Mouse (Mus musculus): Measurements from ENCODE around the gene Bud13. TPM values are rescaled to one million over a fixed set of nuclear protein-coding genes. Genes with fewer than 3 reads are reported as not detected.
"Not testable (repeated sequence)": the region's sequence is repeated elsewhere in the genome, so short reads cannot be mapped to it uniquely, and the experiment has no call there.

The Bud13 gene
- total RNA-seq, 2 experiments from 2014 or later, result 9.6 to 11.1 TPM

DNA sequence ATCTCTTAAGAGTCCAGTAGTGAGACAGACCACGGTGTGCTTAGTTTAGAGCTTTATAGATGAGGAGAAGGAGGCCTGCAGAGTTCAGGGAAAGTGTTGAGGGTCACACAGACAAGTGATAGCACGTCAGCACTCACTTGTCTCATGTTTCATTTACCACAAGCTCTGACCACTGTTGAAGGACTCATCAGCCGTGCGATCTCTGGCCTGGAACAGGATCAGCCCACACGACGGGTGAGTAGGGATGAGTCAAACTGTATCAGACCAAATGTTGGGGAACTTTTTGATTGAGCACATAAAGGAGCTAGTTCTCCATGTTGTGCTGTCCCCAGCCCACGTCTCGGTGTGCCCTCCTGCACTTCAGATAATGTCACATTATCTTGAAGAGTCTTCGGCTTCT lies 8.3 kb upstream of the Bud13 start:
- no peak for DNase-seq (ENCODE audit: low spot score in 2 of 2)

DNA sequence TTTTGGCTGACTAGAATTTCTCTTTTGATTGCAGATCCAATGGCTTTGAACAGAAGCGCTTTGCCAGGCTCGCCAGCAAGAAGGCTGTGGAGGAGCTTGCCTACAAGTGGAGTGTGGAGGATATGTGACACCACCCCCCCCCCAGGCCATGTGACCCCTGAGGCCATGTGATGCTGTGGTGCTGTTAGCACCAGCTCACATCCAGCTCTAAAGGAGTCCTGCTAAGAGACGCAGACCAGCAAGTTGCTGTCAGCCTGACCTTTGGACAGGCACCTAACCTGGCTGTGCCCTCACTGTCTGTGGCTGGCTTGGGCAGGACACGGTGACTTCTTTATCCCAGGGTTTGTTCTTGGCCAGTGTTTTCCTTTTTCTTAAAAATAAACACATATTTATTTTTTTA lies 15.6 kb downstream of the Bud13 start:
- DNase-seq (ENCODE audit: low spot score in 2 of 2), result no peak

DNA sequence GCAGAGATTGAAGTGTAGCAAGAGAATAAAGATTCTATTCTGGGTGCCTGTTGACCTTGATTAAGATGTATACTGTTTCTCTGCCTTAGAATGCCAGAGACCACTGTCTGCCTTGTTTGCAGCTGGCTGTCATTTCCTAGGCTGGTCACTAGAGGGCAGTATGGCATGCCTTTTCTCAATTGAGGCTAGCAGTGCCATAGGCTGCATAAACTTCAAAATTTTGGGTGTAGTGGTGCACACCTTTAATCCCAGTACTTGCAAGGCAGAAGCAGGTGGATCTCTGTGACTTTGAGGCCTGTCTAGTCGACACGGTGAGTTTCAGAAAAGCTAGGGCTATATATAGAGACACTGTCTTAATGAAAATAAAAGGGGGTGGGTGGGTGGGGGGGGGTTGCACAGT lies 19.3 kb downstream of the Bud13 start:
- DNase-seq (ENCODE audit: low spot score in 2 of 2), result peak; percentile 41 to 54

DNA sequence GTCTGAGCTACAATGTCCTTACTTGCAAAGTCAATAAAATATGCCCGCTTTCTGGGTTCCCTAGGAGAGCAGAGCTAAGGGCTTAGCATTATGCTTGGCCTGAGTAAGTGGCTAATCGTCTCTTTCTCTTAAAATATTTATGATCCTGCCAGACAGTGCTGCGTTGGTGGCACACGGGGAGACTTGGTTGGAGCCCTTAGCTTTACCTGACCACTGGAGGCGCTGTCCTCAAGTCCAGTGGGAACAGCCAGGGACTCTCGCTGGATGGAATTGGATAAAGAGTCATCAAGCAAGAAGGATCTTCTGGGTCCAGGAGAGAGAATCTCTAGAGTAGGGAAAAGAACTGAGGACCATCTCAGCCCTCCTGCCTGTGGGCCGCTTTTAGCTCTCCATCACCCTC lies 26.3 kb downstream of the Bud13 start:
- no peak for DNase-seq (ENCODE audit: low spot score in 2 of 2)

DNA sequence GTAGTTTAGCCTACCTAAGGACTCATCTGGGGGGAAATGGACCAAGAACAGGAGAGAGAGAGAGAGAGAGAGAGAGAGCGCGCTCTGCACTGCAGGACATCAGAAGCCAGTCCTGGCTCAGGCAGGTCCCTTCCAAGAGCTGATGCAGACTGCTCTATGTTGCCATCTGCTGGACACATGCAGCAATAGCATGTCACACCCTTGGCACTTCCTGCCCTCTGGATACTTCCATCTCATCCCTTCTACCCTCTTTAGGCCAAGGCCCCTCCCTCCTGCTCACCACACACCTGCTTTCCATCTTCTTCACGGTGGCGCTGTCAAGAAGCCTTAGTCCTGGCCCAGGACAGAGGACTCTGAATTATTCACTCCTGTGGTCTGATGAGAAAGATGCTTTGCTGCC lies 31.7 kb downstream of the Bud13 start:
- DNase-seq (ENCODE audit: low spot score in 2 of 2), result peak; percentile 56 to 61

DNA sequence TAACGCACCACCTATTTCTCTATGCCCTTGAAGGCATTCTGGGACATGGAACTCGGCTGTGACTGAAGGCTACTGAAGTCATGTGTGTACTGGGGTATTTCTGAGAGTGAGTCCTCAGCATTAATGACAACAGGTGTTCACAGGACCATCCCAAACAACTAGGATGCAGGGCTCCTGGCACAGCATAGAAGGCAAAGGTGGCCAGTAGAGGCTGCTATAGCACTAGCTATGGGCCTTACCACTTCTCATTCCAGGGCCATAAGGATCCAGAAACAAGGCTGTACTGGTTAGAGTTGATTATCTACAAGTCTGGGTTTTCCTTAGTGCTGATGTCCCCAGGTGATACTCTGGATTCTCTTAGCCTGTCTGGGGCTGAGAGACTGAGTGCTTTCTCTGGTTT lies 32.1 kb downstream of the Bud13 start:
- DNase-seq (ENCODE audit: low spot score in 2 of 2), result no peak

DNA sequence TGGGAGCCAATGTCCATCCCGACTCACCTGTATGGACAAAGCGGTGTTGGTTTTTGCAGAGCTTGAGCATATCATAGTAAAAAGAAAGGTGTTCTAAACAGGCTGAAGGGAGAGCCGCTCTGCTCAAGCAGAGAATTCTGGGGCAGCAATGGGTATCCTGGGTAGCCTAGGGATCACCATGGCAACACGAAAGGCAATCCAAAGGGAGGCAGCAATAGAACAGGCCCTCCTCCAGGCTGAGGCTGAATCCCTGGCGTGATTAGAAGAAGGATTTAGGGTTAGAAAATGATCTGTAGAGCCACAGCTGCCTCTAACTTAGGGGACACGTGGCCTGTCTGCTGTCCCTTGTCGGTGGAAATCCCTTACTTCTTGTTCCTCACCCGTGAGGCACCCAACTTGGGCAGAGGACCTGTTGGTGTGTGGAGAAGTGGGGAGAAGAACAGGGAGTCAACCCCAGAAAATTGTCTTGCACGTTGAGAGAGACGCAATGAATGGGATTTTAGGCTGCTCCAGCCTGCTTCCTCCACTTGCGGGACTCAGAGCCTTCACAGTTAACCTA lies 33.1 kb downstream of the Bud13 start:
- no peak for DNase-seq (ENCODE audit: low spot score in 2 of 2)

DNA sequence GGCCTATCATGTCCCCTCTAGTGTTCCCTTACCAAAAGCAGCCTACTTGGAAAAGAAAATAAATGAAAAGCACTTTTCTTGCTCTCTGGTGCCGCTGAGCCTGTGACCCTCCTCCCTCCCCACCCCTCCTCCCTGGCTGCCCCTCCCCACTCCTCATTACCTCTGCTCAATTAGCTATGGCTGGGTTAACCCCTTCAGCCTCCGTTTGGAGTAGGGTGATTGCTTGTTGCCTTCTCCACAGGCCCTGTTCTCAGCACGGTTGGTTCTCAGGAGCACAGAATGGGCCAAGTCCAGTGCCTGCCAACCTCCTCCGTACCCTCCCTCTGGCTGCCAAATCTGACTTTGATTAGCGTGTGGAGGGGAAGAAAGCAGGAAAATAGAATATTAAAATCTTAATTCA lies 33.6 kb downstream of the Bud13 start:
- DNase-seq (ENCODE audit: low spot score in 2 of 2), result no peak

DNA sequence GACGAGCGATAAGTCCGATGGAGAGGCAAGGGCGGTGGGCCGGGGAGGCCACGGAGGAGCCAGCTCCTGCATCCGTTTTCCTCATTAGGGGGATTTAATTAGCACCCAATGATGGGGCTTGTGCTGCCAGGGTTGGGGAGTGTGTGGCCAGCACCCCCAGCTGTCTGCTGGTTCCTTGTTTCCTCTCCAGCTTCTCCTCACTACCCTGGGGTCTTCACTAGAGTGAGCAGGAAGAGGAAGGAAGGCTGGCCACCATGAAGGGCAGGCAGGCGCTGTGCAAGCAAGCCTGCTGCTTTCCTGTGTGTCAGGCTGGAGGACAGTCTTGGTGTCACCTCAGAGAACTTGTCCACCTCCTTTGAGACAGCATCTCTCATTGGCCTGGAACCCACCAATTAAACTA lies 34.1 kb downstream of the Bud13 start:
- DNase-seq (ENCODE audit: low spot score in 2 of 2), result no peak

DNA sequence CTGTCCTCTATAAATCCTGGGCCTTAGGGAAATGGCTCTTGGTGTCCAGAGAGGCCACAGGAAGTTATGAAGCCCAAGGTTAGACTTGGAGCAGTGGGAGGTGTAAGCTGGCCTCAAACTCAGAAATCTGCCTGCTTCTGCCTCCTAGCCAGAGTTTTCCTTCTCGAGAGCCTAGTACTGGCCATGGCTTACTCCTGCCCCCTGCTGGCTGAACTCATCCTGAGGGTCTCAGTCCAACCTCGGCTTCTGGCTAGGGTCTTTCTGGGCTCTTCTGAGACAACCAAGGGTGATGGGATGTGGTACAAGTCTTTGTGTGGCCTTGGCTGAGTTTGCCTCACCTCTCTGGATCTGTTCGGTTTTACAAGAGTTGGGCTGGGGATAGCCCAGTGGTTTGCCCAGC lies 35.1 kb downstream of the Bud13 start:
- no peak for DNase-seq (ENCODE audit: low spot score in 2 of 2)

DNA sequence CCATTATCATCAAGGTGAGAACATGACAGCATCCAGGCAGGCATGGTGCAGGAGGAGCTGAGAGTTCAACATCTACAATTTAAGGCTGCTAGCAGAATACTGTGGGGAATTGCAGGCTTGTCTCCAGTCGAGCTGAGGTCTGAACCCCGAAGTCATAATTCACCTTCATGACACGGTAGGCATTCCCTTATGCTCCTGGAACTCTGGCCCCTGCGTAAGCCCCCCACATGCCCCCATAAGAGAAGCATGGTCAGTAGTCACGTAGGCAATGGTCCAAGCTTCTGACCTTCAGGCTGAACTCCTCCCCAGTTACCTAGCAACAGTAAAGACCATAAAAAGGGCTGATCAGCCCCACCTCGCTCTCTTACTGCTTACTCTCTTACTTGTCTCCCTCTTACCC lies 37.1 kb downstream of the Bud13 start, which contains the start of gene 4931429L15Rik:
4931429L15Rik (minus strand) TSS at position 101 of the 400 bp plus-strand sequence.
- not testable (repeated sequence) for DNase-seq (ENCODE audit: low spot score in 2 of 2)

DNA sequence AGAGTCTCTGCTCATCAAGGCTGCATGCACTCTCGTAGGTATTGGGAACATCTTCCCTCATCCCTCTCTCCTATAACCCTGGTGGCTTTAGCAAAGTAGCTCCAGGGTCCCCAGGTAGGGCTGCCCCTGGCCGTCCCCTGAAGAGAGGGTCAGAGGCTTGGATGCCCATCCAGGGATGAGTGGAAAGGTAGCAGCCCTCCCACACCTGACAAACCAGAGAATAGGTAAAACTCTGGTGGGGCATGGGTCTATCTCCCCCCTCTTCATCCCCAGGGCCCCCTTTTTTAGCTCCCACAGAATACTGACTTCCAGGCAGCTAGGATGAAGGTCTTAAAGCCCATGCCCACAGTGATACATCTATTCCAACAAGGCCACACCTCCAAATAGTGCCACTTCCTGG lies 37.7 kb downstream of the Bud13 start:
- DNase-seq (ENCODE audit: low spot score in 2 of 2), result no peak

DNA sequence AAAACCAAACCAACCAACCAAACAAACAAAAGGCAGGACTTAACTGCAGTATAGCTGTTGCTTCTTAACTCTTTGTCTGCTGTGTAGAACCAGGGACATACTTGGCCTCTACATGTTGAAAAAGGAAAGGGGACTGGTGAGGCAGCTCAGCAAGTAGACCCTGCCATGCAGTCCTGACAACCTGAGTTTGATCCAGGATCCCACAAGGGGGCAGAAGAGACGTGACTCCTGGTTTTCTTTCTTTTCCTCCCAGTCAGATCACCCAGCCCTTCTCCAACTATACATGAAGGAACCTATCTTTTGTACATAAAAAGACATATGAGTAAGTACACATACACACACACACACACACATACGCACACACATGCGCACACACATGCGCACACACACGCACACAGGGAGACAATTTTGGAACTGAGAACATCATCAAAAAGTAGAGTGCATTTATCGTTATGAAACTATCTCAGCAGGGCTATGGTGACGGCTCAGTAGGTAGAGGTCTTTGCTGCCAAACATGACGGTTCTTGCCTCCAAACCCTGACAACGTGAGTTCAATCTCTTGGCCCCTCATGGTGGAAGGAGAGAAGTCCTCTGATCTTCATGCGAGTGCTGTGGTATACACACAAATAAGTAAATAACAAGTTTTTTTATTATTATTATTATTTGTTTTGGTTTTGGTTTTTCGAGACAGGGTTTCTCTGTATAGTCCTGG lies 44.0 kb downstream of the Bud13 start:
- DNase-seq (ENCODE audit: low spot score in 2 of 2), result no peak

DNA sequence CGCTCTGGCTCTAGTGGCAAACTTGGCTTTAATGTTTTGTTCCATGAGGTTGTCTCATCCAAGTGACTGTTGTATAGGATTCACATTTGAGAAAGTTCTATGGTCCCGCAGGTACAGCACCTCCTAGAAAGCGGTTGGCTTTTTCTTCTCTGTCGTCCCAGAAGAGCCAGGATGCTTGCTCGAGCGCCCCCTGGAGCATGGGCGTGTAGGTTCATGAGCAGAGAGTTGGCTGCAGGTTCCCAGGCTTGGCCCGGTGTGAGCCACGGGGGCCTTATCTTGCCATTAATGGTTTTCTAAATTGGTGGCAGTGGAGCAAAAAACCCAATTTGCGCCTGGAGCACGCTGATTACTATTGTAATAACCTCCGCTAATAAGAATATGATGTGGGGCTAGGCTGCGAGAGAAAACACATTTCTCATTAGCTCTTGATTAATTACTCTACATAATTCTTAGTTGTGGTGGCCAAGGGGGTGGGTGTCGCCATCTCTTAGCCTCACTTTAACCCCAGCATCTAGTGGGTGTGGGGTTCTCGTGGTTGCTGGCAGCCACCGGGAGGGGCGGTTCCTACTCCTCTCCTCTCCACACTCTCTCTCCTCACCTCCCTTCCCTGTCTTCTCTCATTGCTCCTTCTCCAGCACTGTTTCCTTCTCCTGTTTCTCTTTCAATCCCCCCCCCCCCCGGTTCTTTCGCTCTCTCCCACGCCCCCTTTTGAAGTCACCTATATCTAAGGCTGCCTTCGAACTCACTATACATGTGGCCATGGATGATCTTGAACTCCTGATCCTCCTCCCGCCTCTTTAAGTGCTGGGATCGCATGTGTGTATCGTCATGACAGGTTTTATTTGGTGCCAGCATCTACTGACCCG lies 45.1 kb downstream of the Bud13 start:
- DNase-seq (ENCODE audit: low spot score in 2 of 2), result no peak

DNA sequence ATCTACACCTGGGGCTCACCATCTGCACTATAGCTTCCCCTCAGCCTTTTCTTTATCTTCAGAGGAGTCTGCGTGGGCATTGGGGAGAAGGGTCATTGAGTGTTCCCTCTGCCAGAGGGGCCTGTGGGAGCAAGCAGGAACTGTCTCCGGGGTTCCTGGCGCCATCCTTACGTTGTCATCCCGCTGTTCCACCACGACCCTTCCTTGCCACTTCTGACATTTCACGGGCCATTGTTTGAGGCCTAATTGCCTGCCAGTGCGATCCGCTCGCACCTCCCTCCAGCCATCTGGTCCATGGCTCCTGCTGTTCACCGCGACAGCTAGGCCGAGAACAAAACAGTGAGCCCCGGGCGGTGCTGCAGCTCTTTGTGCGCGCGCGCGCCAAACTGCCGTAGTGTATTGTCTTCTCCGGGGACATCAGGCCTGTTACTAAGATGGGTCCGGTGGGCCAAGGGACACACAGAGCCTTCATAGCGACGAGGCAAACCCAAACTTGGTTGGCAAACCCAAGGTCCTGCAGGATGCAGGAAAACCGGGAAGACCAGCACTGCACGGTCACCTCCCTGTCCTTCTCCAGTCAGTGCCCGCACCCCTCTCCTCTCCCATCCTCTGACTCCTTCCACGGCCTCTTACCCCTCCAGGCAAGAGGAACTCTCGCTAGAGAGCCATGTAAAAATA lies 45.9 kb downstream of the Bud13 start:
- no peak for DNase-seq (ENCODE audit: low spot score in 2 of 2)

DNA sequence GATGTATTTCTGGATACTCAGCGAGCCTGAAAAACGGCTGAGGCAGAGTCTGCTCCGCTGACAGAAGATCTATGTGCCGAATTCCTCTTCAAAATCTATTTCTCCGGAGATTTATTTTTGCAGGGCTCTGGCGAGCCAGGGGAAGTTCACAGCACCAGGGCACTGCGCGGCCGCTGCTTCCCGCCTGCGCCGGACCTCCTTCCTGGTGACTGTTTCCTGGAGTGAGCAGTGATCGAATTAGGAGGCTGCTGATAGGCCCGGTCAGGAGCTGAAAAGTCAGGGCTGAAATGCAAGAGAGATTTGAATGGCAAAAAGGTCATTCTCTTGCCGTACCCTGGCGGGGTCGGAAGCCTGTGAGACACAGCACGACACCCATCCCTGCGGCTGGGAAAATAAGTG lies 46.4 kb downstream of the Bud13 start:
- DNase-seq (ENCODE audit: low spot score in 2 of 2), result no peak

DNA sequence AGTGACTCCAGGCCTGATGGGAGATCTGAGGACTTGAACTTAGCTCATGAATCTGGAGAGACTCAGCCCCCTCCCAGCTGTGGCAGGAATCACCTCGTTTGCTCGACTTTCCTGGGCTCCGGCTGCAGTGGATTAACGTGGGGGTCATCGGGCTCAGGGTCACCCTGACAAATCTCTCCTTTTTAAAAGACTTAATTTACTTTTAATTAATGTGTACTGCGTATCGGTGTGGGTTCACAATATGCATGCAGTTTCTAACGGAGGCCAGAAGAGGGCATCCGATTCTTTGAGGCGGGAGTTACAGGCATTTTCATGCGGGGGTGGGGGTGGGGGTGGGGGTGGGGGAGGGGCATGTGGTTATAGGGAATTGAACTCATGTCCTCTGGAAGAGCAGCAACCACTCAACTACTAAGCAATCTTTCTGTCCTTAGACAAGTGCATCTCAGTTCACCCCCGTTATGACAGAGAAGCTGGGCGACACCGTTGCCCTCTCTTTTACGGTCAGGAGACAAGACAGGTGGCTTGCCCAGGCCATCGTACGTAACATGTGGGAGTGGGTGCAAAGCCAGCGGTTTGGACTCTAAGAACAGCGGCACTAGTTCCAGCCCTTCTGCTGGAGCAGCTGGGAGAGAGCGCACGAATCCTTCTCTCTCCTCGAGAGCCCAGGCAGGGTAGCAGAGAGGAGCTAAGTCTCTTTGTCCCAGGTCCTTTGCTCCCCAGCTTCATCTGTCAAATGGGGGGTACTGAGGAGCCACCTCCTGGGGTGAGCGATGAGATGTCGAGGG lies 47.2 kb downstream of the Bud13 start:
- DNase-seq (ENCODE audit: low spot score in 2 of 2), result no peak

DNA sequence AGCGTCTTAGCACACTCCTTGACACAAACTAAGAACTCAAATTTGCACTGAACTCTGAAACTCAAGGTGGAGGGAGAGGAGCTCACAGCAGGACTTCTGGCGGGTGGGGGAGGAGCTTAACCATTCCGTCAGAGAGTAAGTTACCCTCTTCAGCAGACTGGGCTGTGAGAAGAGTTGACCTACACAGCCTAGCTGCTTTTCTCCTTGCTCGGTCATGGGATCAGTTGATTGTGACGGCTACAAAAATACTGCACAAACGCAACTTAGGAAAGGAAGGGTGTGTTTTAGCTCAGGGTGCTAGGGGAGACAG lies 47.7 kb downstream of the Bud13 start:
- DNase-seq (ENCODE audit: low spot score in 2 of 2), result no peak

DNA sequence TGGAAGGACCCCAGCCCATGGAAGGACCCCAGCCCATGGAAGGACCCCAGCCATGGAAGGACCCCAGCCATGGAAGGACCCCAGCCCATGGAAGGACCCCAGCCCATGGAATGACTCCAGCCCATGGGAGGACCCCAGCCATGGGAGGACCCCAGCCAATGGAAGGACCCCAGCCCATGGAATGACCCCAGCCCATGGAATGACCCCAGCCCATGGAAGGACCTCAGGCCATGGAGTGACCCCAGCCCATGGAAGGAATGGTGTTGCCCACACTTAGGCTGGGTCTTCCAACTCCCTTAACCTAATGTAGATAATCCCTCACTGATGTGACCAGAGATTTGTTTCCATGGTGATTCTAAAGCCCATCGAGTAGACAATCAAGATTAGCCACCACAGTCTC lies 48.5 kb downstream of the Bud13 start:
- no peak for DNase-seq (ENCODE audit: low spot score in 2 of 2)

DNA sequence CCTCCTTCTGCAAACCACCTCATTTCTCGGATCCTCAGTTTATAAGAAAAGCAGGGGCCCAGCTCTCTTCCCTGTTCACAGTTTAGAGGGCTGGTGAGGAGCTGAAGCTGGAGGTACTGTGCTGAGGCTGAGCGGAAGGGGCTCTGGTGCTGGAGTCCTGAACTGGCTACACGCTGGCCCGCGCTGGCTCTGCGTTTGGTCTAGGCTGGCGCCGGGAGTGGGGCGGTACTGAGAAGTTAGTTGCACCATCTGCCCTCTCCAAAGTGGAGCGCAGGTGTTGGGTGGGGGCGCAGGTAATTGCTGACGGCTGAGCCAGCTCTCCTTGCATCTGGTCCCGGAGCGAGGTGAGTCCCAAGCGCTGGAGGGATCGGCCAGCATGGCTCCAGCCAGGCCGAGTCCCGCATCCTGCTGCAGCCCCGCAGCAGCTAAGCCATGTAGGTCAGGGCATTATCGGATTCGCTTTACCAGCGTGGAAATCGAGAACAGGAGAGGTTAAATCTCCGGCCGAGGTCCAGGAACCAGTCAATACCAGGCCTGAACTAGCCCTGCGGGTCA lies 51.7 kb downstream of the Bud13 start:
- DNase-seq (ENCODE audit: low spot score in 2 of 2), result no peak
